Mouse (Mus musculus): Measurements from ENCODE around the gene Sv2a. TPM values are rescaled to one million over a fixed set of nuclear protein-coding genes. Genes with fewer than 3 reads are reported as not detected.

Gene Sv2a
- total and polyA plus RNA-seq, 2 experiments from 2014 or later: 10.8 to 15.4 TPM

- 25% methylated on average over 9 of the region's 9 CpGs for WGBS
- peak overlapping the region; percentile 64 for H3K4me3 ChIP-seq (ENCODE audit: low read depth, low read length)
- DNase-seq (ENCODE audit: low spot score) (no peak), ATAC-seq (ENCODE audit: insufficient read depth, low read depth) (no peak)
- no peaks in the 10 kb centered on the region for H3K9me3 ChIP-seq (replicated peaks; ENCODE audit: control insufficient read depth, low read length)
- no peak for TF ChIP-seq CTCF (IDR thresholded peaks at IDR 0.05; ENCODE audit: low read depth)
- no peak for TF ChIP-seq EP300 (IDR thresholded peaks at IDR 0.05; ENCODE audit: low read depth)
- peak overlapping the region; percentile 82 for H3K4me2 ChIP-seq (ENCODE audit: low read depth, low read length)
- peaks cover 32% of the 10 kb centered on the region for H3K4me1 ChIP-seq (ENCODE audit: control insufficient read depth, insufficient read depth)
- H3K9ac ChIP-seq (replicated peaks; ENCODE audit: low read depth, low read length): peak overlapping the region; percentile 83
- H3K27ac ChIP-seq (ENCODE audit: low read depth): peak overlapping the region; percentile 96
- no peaks in the 10 kb centered on the region for H3K27me3 ChIP-seq (ENCODE audit: control insufficient read depth, insufficient read depth, low read length)
- no peaks in the 10 kb centered on the region for H3K36me3 ChIP-seq (replicated peaks; ENCODE audit: control insufficient read depth, insufficient read depth, low read length)
These were observed 40.7 kb downstream of the Sv2a start for GRCm38 (mm10) chr3:96221640-96222038.

GRCm38 (mm10) chr3:96222774-96223173, 41.8 kb downstream of the Sv2a start:
- H3K27ac ChIP-seq (ENCODE audit: low read depth): no peak overlapping the region
- no peaks in the 10 kb centered on the region for H3K9me3 ChIP-seq (replicated peaks; ENCODE audit: control insufficient read depth, low read length)
- DNase-seq (ENCODE audit: low spot score): no peak
- no peak overlapping the region for H3K4me3 ChIP-seq (ENCODE audit: low read depth, low read length)
- 87% methylated on average over 4 of the region's 4 CpGs for WGBS
- peak overlapping the region; percentile 82 for H3K4me2 ChIP-seq (ENCODE audit: low read depth, low read length)
- no peaks in the 10 kb centered on the region for H3K36me3 ChIP-seq (replicated peaks; ENCODE audit: control insufficient read depth, insufficient read depth, low read length)
- no peak for ATAC-seq (ENCODE audit: insufficient read depth, low read depth)
- no peak overlapping the region for H3K9ac ChIP-seq (replicated peaks; ENCODE audit: low read depth, low read length)
- no peaks in the 10 kb centered on the region for H3K27me3 ChIP-seq (ENCODE audit: control insufficient read depth, insufficient read depth, low read length)
- no peak for TF ChIP-seq CTCF (IDR thresholded peaks at IDR 0.05; ENCODE audit: low read depth)
- peaks cover 32% of the 10 kb centered on the region for H3K4me1 ChIP-seq (ENCODE audit: control insufficient read depth, insufficient read depth)

GRCm38 (mm10) chr3:96225421-96225820, 44.5 kb downstream of the Sv2a start:
- Histone ChIP-seq H3K4me2 (ENCODE audit: low read depth, low read length) (0 out of 2 replicates have a peak overlapping the region, but pooled peaks have one; percentile 12), H3K4me3 (ENCODE audit: low read depth, low read length) (no peak overlapping the region), H3K4me1 (ENCODE audit: control insufficient read depth, insufficient read depth) (peaks cover 32% of the 10 kb centered on the region), H3K9me3 (replicated peaks; ENCODE audit: control insufficient read depth, low read length) (no peaks in the 10 kb centered on the region), H3K27ac (ENCODE audit: low read depth) (no peak overlapping the region), H3K36me3 (replicated peaks; ENCODE audit: control insufficient read depth, insufficient read depth, low read length) (no peaks in the 10 kb centered on the region), H3K9ac (replicated peaks; ENCODE audit: low read depth, low read length) (peak overlapping the region; percentile 26), H3K27me3 (ENCODE audit: control insufficient read depth, insufficient read depth, low read length) (no peaks in the 10 kb centered on the region)
- DNase-seq (ENCODE audit: low spot score) (no peak), ATAC-seq (ENCODE audit: insufficient read depth, low read depth) (no peak)
- WGBS: 30% methylated on average over 2 of the region's 2 CpGs
- TF ChIP-seq EP300 (IDR thresholded peaks at IDR 0.05; ENCODE audit: low read depth): no peak
- TF ChIP-seq CTCF (IDR thresholded peaks at IDR 0.05; ENCODE audit: low read depth): no peak

- Histone ChIP-seq H3K27me3 (ENCODE audit: control insufficient read depth, insufficient read depth, low read length) (no peaks in the 10 kb centered on the region), H3K4me3 (ENCODE audit: low read depth, low read length) (no peak overlapping the region), H3K9ac (replicated peaks; ENCODE audit: low read depth, low read length) (no peak overlapping the region), H3K27ac (ENCODE audit: low read depth) (no peak overlapping the region), H3K36me3 (replicated peaks; ENCODE audit: control insufficient read depth, insufficient read depth, low read length) (no peaks in the 10 kb centered on the region), H3K4me1 (ENCODE audit: control insufficient read depth, insufficient read depth) (peaks cover 28% of the 10 kb centered on the region), H3K4me2 (ENCODE audit: low read depth, low read length) (no peak overlapping the region), H3K9me3 (replicated peaks; ENCODE audit: control insufficient read depth, low read length) (no peaks in the 10 kb centered on the region)
- DNase-seq (ENCODE audit: low spot score) (no peak), ATAC-seq (ENCODE audit: insufficient read depth, low read depth) (peak; percentile 47)
- WGBS: 61% methylated on average over 8 of the region's 8 CpGs
- TF ChIP-seq EP300 (IDR thresholded peaks at IDR 0.05; ENCODE audit: low read depth): no peak
These were observed 46.0 kb downstream of the Sv2a start for GRCm38 (mm10) chr3:96226695-96227648.

- Histone ChIP-seq H3K4me2 (ENCODE audit: low read depth, low read length) (no peak overlapping the region), H3K9me3 (replicated peaks; ENCODE audit: control insufficient read depth, low read length) (no peaks in the 10 kb centered on the region), H3K27me3 (ENCODE audit: control insufficient read depth, insufficient read depth, low read length) (no peaks in the 10 kb centered on the region), H3K9ac (replicated peaks; ENCODE audit: low read depth, low read length) (no peak overlapping the region), H3K36me3 (replicated peaks; ENCODE audit: control insufficient read depth, insufficient read depth, low read length) (no peaks in the 10 kb centered on the region), H3K27ac (ENCODE audit: low read depth) (no peak overlapping the region), H3K4me1 (ENCODE audit: control insufficient read depth, insufficient read depth) (peaks cover 12% of the 10 kb centered on the region; the same call in 1 of the 2 replicates), H3K4me3 (ENCODE audit: low read depth, low read length) (no peak overlapping the region)
- ATAC-seq (ENCODE audit: insufficient read depth, low read depth) (no peak), DNase-seq (ENCODE audit: low spot score) (no peak)
- WGBS: 56% methylated on average over 2 of the region's 2 CpGs
- TF ChIP-seq CTCF (IDR thresholded peaks at IDR 0.05; ENCODE audit: low read depth): no peak
- no peak for TF ChIP-seq EP300 (IDR thresholded peaks at IDR 0.05; ENCODE audit: low read depth)
These were observed 47.9 kb downstream of the Sv2a start for GRCm38 (mm10) chr3:96228828-96229227.
